Mouse (Mus musculus) olfactory bulb, adult 2 months (tissue): ENCODE results near the gene Gimap8.

Source experiments
- CTCF ChIP-seq: fragments of 200-500 bp; IDR thresholded peaks from 2 replicates; pipeline ENCODE4 v1.5.1; 2012; ENCODE audit warnings: low read depth, mild to moderate bottlenecking, low read length, moderate library complexity; ENCODE audit not compliant: insufficient read depth
- POLR2A ChIP-seq: fragments of 200-500 bp; IDR thresholded peaks from 2 replicates; pipeline ENCODE4 v1.6.1; 2012; ENCODE audit warnings: mild to moderate bottlenecking, low read depth, low read length, moderate library complexity; ENCODE audit not compliant: insufficient read depth

GRCm38 (mm10) chr6:48630831-48631230 is 16.2 kb upstream of the Gimap8 start:
- no peak for TF ChIP-seq CTCF
- no peak for TF ChIP-seq POLR2A
